Comparison of ENCODE assay signal across 8 mouse cellular contexts in genomic region chr17:56425584-56425914, GRCm38 (mm10). TPM values are rescaled to one million over a fixed set of nuclear protein-coding genes. Genes with fewer than 3 reads are reported as not detected.
A peak's percentile ranks its signal among the peaks of the same experiment; 100 is the strongest.
DNase-seq lines count a peak whose midpoint lies in the region; ATAC-seq and TF ChIP-seq lines count a peak whose summit lies in the region.

No protein-coding gene starts in this region.

- ATAC-seq in limb, embryonic 13.5 days (ENCODE audit: low FRiP score, low read depth), result peak; percentile 84
- ATAC-seq in midbrain, embryonic 14.5 days (ENCODE audit: low FRiP score, low TSS enrichment), result peak; percentile 81

- peak; percentile 59 for TF ChIP-seq CTCF in small intestine, adult 2 months (IDR thresholded peaks at IDR 0.05; ENCODE audit: extremely low read depth, insufficient read length, insufficient replicate concordance, low read depth, low read length)

- no peaks in the 10 kb centered on the region for H3K27me3 ChIP-seq in limb, embryonic 13.5 days
- H3K27me3 ChIP-seq in midbrain, embryonic 14.5 days (ENCODE audit: control insufficient read depth, insufficient read depth, low read length), result no peaks in the 10 kb centered on the region
- no peaks in the 10 kb centered on the region for H3K27me3 ChIP-seq in small intestine, adult 2 months (ENCODE audit: control insufficient read depth, insufficient read depth, low read length)

- no peak for TF ChIP-seq POLR2A in small intestine, adult 2 months (IDR thresholded peaks at IDR 0.05; ENCODE audit: low read depth, low read length)

- H3K27ac ChIP-seq in limb, embryonic 13.5 days, result peak overlapping the region; percentile 73; the same call in 1 of the 2 replicates
- peak overlapping the region; percentile 41; the same call in 1 of the 2 replicates for H3K27ac ChIP-seq in midbrain, embryonic 14.5 days (replicated peaks; ENCODE audit: low read depth, low read length)
- H3K27ac ChIP-seq in small intestine, adult 2 months (ENCODE audit: insufficient read depth, low read depth, low read length), result no peak overlapping the region

- DNase-seq in adrenal gland, postnatal 25 days, result peak; percentile 88
- DNase-seq in embryo, embryonic 11 days, result peak; percentile 90
- peak; percentile 76 to 86 for DNase-seq in heart, adult 18-20 months
- peak; percentile 37 for DNase-seq in kidney, adult 11 months
- DNase-seq in midbrain, embryonic 14.5 days, result peak; percentile 90
- DNase-seq in adipocyte (ENCODE audit: low spot score), result no peak

- H3K36me3 ChIP-seq in limb, embryonic 13.5 days, result peaks cover 75% of the 10 kb centered on the region
- H3K36me3 ChIP-seq in midbrain, embryonic 14.5 days (ENCODE audit: control insufficient read depth, insufficient read depth, low read length), result peaks cover 91% of the 10 kb centered on the region
- H3K36me3 ChIP-seq in small intestine, adult 2 months (ENCODE audit: control insufficient read depth, insufficient read depth, low read length), result no peaks in the 10 kb centered on the region

- peak overlapping the region; percentile 56 for H3K4me3 ChIP-seq in limb, embryonic 13.5 days
- peak overlapping the region; percentile 19 for H3K4me3 ChIP-seq in midbrain, embryonic 14.5 days (replicated peaks; ENCODE audit: low read depth, low read length)
- peak overlapping the region; percentile 78 for H3K4me3 ChIP-seq in small intestine, adult 2 months (ENCODE audit: low read depth, low read length)

- H3K9ac ChIP-seq in limb, embryonic 13.5 days, result peak overlapping the region; percentile 78
- H3K9ac ChIP-seq in midbrain, embryonic 14.5 days (replicated peaks; ENCODE audit: low read length), result peak overlapping the region; percentile 39; the same call in 1 of the 2 replicates

- H3K4me1 ChIP-seq in limb, embryonic 13.5 days, result peaks cover 21% of the 10 kb centered on the region
- H3K4me1 ChIP-seq in midbrain, embryonic 14.5 days (ENCODE audit: control insufficient read depth, insufficient read depth, low read length), result peaks cover 10% of the 10 kb centered on the region; the same call in 1 of the 2 replicates
- H3K4me1 ChIP-seq in small intestine, adult 2 months (ENCODE audit: control insufficient read depth, insufficient read depth, insufficient read length, low read length), result peaks cover 9% of the 10 kb centered on the region

- under 1% methylated on average over 45 of the region's 47 CpGs for WGBS in limb, embryonic 13.5 days
- under 1% methylated on average over 43 of the region's 47 CpGs for WGBS in midbrain, embryonic 14.5 days
- whole genome bisulfite sequencing in small intestine, adult 2 months, result 4% methylated on average over 47 of the region's 47 CpGs

- H3K4me2 ChIP-seq in limb, embryonic 13.5 days (replicated peaks), result peak overlapping the region; percentile 87
- peak overlapping the region; percentile 52 for H3K4me2 ChIP-seq in midbrain, embryonic 14.5 days (ENCODE audit: low read length)

- H3K9me3 ChIP-seq in limb, embryonic 13.5 days, result no peaks in the 10 kb centered on the region
- H3K9me3 ChIP-seq in midbrain, embryonic 14.5 days (ENCODE audit: control insufficient read depth, low read length), result no peaks in the 10 kb centered on the region

RNA-seq across cellular contexts. Expression of gene Ptprs, which starts 50.7 kb away (rescaled TPM):
- total RNA-seq in adrenal gland, postnatal 25 days (2021), result 165 and 222 TPM in 2 replicates
- 10 to 100 TPM; 50.3 to 54.3 TPM for total RNA-seq in heart, adult 18-20 months (2021)
- 100 and 106 TPM in 2 replicates for polyA plus RNA-seq in limb, embryonic 13.5 days (2015; fragmentation: Nextera tagmentation; extraction: Ambion mirVana)
- polyA plus RNA-seq in midbrain, embryonic 14.5 days (2014; fragmentation: Nextera tagmentation; extraction: Ambion mirVana), result 304 and 345 TPM in 2 replicates
- 42.5 and 54.1 TPM in 2 replicates for polyA plus RNA-seq in small intestine, adult 2 months (2012; rRNA removed)

Comparison
In these comparisons a context has a peak if more than half of its experiments do, and no peak if none do; other contexts are left out.
1. H3K4me3 ChIP-seq: peak in every context shown above with its lines; median percentile 78 in small intestine, adult 2 months; 56 in limb, embryonic 13.5 days; 19 in midbrain, embryonic 14.5 days.